Mouse (Mus musculus): ENCODE results near the gene Olfr709-ps1. TPM values are rescaled to one million over a fixed set of nuclear protein-coding genes. Genes with fewer than 3 reads are reported as not detected.
"Not testable (repeated sequence)": the region's sequence is repeated elsewhere in the genome, so short reads cannot be mapped to it uniquely, and the experiment has no call there.

Gene Olfr709-ps1
- not detected in 2 replicates for polyA plus RNA-seq (2015; fragmentation: Nextera tagmentation; extraction: Ambion mirVana)

DNA sequence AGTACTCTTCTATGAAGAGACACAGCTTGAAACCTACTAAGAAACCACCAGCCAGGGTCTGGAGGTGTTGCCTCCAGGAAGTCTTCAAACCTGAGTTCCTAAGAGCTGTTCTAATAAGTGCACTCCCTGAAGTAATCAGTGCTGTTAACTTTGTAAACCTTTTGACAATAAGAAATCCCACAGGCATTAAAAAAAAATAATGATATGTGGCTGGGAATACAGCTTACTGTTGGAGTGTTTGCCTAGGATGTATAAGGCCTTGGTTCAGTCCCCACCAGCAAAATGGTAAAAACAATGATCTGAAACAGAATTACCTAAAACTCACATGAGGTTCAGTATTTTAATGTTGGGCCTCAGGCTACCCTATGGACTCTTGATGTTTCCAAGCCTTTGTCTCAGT, at the start of gene Olfr709-ps1:
Gene Olfr709-ps1 (minus strand): TSS at position 101 of the 400 bp plus-strand sequence.
- Histone ChIP-seq H3K9ac (no peak within 1 kb of the TSS), H3K9me3 (no peaks in the 10 kb centered on the region), H3K4me1 (no peaks in the 10 kb centered on the region), H3K4me3 (no peak within 1 kb of the TSS), H3K4me2 (replicated peaks) (no peak within 1 kb of the TSS), H3K27me3 (no peaks in the 10 kb centered on the region), H3K27ac (no peak within 1 kb of the TSS), H3K36me3 (no peaks in the 10 kb centered on the region)
- ATAC-seq (ENCODE audit: low FRiP score, low read depth): no peak

DNA sequence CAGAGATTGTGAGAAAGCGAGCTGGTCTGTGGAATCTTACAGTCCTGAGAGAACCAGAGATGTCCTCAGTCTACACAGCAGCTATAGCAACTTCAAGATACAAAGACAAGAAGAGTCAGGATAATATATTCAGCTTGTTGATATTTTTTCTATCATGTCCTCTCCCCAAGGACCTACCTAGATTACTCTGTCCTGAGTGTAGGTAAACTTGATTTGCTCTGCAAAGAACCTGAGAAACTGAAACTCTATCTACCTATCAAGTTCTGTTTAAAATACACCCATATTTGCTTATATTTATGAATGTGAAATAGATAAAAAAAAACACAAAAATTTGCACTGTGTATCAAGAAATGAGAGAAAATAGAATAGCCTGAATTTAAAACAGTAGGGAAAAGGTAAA, 43.3 kb upstream of the Olfr709-ps1 start, which contains the start of gene Olfr711:
Gene Olfr711 (minus strand): TSS at position 101 of the 400 bp plus-strand sequence.
- Histone ChIP-seq H3K27ac (no peak within 1 kb of the TSS), H3K4me1 (no peaks in the 10 kb centered on the region), H3K4me3 (no peak within 1 kb of the TSS), H3K9me3 (no peaks in the 10 kb centered on the region), H3K36me3 (no peaks in the 10 kb centered on the region), H3K9ac (no peak within 1 kb of the TSS), H3K4me2 (replicated peaks) (no peak within 1 kb of the TSS), H3K27me3 (no peaks in the 10 kb centered on the region)
- 61% methylated on average over 1 of the region's 1 CpGs for WGBS
- no peak for ATAC-seq (ENCODE audit: low FRiP score, low read depth)

DNA sequence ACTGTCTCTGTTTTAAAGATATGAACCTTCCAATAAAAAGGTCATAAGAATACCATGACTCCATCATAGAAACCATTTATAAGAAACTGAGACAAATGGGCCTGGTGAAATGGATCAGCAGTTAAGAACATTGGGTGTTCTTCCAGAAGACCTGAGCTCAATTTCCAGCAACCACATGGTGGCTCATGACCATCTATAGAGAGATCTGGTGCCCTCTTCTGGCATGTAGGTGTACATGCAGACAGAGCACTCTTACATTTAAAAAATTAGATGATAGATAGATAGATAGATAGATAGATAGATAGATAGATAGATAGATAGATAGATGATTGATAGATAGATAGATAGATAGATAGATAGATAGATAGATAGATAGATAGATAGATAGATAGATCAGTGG, 35.5 kb upstream of the Olfr709-ps1 start:
- not testable (repeated sequence) for ATAC-seq (ENCODE audit: low FRiP score, low read depth); H3K27ac ChIP-seq; H3K9me3 ChIP-seq; H3K27me3 ChIP-seq; H3K4me1 ChIP-seq; H3K9ac ChIP-seq; H3K4me3 ChIP-seq; H3K36me3 ChIP-seq; H3K4me2 ChIP-seq (replicated peaks)

DNA sequence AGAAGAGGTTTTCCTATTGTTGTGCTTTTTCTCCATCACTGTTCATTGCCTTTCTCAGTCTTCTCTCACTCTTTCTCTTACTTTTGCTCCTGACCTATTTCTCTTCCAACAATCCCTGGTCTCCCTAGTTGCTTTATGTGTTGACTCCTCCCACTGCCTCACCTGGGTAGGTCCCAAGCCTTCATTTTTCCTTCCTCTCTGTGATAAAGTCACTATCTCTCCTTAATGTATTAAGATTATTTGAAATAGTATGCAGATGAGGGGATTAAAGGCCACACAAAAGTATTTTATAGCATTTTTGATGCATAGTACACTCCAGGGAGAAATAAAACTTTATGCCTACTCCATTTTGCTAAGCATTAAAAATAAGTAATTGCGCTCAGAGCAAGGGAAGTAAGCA, 31.8 kb upstream of the Olfr709-ps1 start, which contains the start of gene Olfr6:
Gene Olfr6 (minus strand): TSS at position 101 of the 400 bp plus-strand sequence.
- no peak within 1 kb of the TSS for H3K27ac ChIP-seq
- H3K4me1 ChIP-seq: no peaks in the 10 kb centered on the region
- no peak within 1 kb of the TSS for H3K4me2 ChIP-seq (replicated peaks)
- H3K27me3 ChIP-seq: no peaks in the 10 kb centered on the region
- no peak for ATAC-seq (ENCODE audit: low FRiP score, low read depth)
- H3K36me3 ChIP-seq: no peaks in the 10 kb centered on the region
- H3K9me3 ChIP-seq: no peaks in the 10 kb centered on the region
- no peak within 1 kb of the TSS for H3K9ac ChIP-seq
- 84% methylated on average over 1 of the region's 1 CpGs for WGBS
- no peak within 1 kb of the TSS for H3K4me3 ChIP-seq

DNA sequence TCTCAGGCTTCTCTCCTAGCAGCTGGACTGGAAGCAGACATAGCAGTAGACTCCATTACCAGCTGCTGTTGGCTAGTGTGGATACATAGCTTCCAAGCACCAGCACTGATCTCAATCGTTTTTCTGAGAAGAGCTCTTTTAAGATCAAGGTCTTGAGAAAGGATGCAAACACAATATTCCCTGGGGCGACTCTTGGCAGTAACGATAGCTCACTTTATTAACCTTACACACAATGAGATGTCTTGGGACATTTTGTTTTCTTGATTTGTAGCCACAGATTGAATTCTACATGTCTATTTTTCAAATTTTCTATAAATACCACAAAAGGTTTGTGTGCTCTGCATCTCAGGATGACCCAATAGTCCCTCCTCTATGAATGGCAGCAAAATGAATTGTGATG, 16.2 kb upstream of the Olfr709-ps1 start, which contains the start of gene Olfr710:
Gene Olfr710 (minus strand): TSS at position 101 of the 400 bp plus-strand sequence.
- H3K27ac ChIP-seq: no peak within 1 kb of the TSS
- WGBS: 71% methylated on average over 3 of the region's 3 CpGs
- no peaks in the 10 kb centered on the region for H3K4me1 ChIP-seq
- ATAC-seq (ENCODE audit: low FRiP score, low read depth): no peak
- H3K4me2 ChIP-seq (replicated peaks): no peak within 1 kb of the TSS
- no peak within 1 kb of the TSS for H3K9ac ChIP-seq
- H3K4me3 ChIP-seq: no peak within 1 kb of the TSS
- no peaks in the 10 kb centered on the region for H3K36me3 ChIP-seq
- no peaks in the 10 kb centered on the region for H3K9me3 ChIP-seq
- no peaks in the 10 kb centered on the region for H3K27me3 ChIP-seq

DNA sequence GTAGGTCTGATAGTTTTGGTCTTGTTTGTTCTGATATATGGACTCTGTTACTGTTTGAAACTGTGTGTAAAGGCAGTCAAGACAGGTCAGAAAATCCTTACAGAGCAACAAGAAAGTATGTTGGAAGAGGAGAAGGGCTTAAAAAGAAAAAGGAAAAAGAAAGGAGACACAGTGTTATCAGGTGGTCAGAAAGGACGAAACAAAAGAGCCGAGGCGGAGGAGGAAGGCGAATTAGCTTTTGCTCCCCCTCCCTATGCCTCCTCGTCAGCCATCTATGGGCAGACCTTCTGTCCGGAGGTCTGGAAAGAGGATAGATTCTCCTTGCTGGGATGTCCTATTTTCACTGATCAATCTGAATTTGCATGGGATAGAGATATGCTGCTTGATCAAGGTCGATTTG, 11.1 kb downstream of the Olfr709-ps1 start:
- not testable (repeated sequence) for H3K4me2 ChIP-seq (replicated peaks); H3K4me1 ChIP-seq; H3K36me3 ChIP-seq; H3K27me3 ChIP-seq; ATAC-seq (ENCODE audit: low FRiP score, low read depth); H3K9me3 ChIP-seq; H3K4me3 ChIP-seq; H3K27ac ChIP-seq; H3K9ac ChIP-seq
- WGBS: 87% methylated on average over 7 of the region's 7 CpGs

DNA sequence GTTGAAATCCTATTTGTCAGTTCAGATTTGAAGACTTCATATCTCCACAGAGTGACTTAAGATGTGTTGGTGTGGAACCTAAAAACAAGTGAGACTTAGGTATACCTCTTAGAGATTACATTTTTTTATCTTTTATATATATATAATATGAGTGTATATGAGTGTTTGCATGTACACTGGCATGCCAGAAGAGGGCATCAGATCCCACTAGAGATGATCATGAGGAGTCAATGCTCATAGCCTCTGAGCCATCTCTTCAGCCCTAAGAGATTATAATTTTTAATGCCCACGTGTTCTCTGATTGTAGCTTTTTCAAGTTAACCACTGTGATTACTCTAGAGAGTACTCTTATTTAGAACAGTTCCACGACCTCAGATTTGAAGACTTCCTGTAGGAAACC, 24.3 kb downstream of the Olfr709-ps1 start, which contains the start of gene Olfr1532-ps1:
Gene Olfr1532-ps1 (plus strand): TSS at position 326 of the 400 bp plus-strand sequence.
- no peaks in the 10 kb centered on the region for H3K9me3 ChIP-seq
- no peak within 1 kb of the TSS for H3K4me3 ChIP-seq
- H3K4me1 ChIP-seq: no peaks in the 10 kb centered on the region
- no peaks in the 10 kb centered on the region for H3K27me3 ChIP-seq
- H3K9ac ChIP-seq: no peak within 1 kb of the TSS
- H3K4me2 ChIP-seq (replicated peaks): no peak within 1 kb of the TSS
- H3K27ac ChIP-seq: no peak within 1 kb of the TSS
- 71% methylated on average over 2 of the region's 2 CpGs for WGBS
- no peak for ATAC-seq (ENCODE audit: low FRiP score, low read depth)
- no peaks in the 10 kb centered on the region for H3K36me3 ChIP-seq

DNA sequence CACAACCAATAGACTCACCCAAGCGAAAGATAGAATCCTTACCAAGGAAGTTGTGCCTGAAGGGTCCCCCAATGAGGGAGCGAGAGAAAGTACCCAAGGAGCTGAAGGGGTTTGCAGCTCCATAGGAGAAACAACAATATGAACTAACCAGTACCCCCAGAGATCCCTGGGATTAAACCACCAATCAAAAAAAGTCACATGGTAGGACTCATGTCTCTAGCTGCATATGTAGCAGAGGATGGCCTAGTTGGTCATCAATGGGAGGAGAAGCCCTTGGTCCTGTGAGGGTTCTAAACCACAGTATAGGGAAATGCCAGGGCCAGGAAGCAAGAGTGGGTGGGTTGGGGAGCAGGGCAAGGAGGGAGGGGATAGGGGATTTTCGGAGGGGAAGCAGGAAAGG, 30.9 kb downstream of the Olfr709-ps1 start, which contains the start of gene Olfr707:
Gene Olfr707 (minus strand): TSS at position 101 of the 400 bp plus-strand sequence.
- not testable (repeated sequence) for H3K9me3 ChIP-seq; H3K4me1 ChIP-seq; ATAC-seq (ENCODE audit: low FRiP score, low read depth); H3K27me3 ChIP-seq; H3K9ac ChIP-seq; H3K27ac ChIP-seq; H3K4me3 ChIP-seq; H3K36me3 ChIP-seq; H3K4me2 ChIP-seq (replicated peaks)
- WGBS: 84% methylated on average over 3 of the region's 3 CpGs

DNA sequence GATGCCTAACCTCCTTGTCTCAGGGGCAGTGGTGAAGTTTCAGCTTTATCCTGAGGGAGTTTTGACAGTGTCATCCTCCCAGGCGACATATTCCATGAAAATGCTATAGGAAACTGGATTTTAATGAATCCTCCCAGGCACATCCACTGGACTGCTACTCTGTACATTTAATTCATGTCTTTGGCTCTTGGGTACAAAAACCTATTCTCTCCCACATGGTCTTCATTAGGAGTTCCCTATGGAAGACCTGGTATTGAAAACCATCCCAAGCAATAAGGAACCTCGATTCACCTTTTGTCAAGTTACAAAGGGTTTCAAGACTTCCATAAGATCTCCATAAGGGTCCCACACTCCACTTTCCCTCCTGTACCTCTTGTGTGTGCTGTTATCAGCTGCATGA, 44.0 kb downstream of the Olfr709-ps1 start, which contains the start of gene Olfr706:
Gene Olfr706 (minus strand): TSS at position 101 of the 400 bp plus-strand sequence.
- H3K27me3 ChIP-seq: no peaks in the 10 kb centered on the region
- H3K9ac ChIP-seq: no peak within 1 kb of the TSS
- no peak for ATAC-seq (ENCODE audit: low FRiP score, low read depth)
- WGBS: 83% methylated on average over 2 of the region's 2 CpGs
- no peaks in the 10 kb centered on the region for H3K36me3 ChIP-seq
- H3K9me3 ChIP-seq: no peaks in the 10 kb centered on the region
- no peaks in the 10 kb centered on the region for H3K4me1 ChIP-seq
- no peak within 1 kb of the TSS for H3K4me3 ChIP-seq
- no peak within 1 kb of the TSS for H3K4me2 ChIP-seq (replicated peaks)
- H3K27ac ChIP-seq: no peak within 1 kb of the TSS

DNA sequence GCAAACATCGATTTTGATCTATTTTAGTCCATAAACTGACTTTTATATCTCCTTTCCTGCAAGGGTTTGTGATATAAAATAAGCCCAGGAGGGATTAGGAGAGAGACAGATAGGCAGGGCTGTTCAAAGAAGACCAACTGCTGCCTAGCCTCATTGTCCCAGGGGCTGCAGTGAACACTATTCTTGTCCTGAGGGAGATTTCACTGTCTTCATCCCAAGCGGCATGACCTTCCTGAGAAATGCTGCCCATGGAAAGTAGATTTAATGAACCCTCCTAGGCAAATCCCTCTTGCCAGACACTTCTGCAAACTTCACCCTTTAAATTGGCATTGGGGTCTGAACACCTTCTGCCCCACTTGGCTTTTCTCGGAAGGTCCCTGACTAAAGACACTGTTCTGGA, 55.2 kb downstream of the Olfr709-ps1 start, which contains the start of gene Olfr705:
Gene Olfr705 (minus strand): TSS at position 101 of the 400 bp plus-strand sequence.
- 77% methylated on average over 3 of the region's 3 CpGs for WGBS
- H3K4me1 ChIP-seq: no peaks in the 10 kb centered on the region
- no peaks in the 10 kb centered on the region for H3K36me3 ChIP-seq
- H3K27ac ChIP-seq: no peak within 1 kb of the TSS
- no peak within 1 kb of the TSS for H3K4me3 ChIP-seq
- no peak within 1 kb of the TSS for H3K4me2 ChIP-seq (replicated peaks)
- ATAC-seq (ENCODE audit: low FRiP score, low read depth): no peak
- no peaks in the 10 kb centered on the region for H3K9me3 ChIP-seq
- no peak within 1 kb of the TSS for H3K9ac ChIP-seq
- no peaks in the 10 kb centered on the region for H3K27me3 ChIP-seq

Other genes starting within 250 kb of the Olfr709-ps1 start
- gene Olfr694, start 240.4 kb downstream of the Olfr709-ps1 start, polyA plus RNA-seq (2015; fragmentation: Nextera tagmentation; extraction: Ambion mirVana): not detected in 2 replicates
- gene Olfr695, start 215.8 kb downstream of the Olfr709-ps1 start, polyA plus RNA-seq (2015; fragmentation: Nextera tagmentation; extraction: Ambion mirVana): not detected in 2 replicates
- gene Olfr697, start 189.8 kb downstream of the Olfr709-ps1 start, polyA plus RNA-seq (2015; fragmentation: Nextera tagmentation; extraction: Ambion mirVana): not detected in 2 replicates
- gene Olfr698, start 176.8 kb downstream of the Olfr709-ps1 start, polyA plus RNA-seq (2015; fragmentation: Nextera tagmentation; extraction: Ambion mirVana): not detected in 2 replicates
- not detected in 2 replicates for gene Olfr699, start 139.0 kb downstream of the Olfr709-ps1 start, polyA plus RNA-seq (2015; fragmentation: Nextera tagmentation; extraction: Ambion mirVana)
- gene Olfr700, start 123.4 kb downstream of the Olfr709-ps1 start, polyA plus RNA-seq (2015; fragmentation: Nextera tagmentation; extraction: Ambion mirVana): not detected in 2 replicates
- gene Olfr701, start 118.1 kb downstream of the Olfr709-ps1 start, polyA plus RNA-seq (2015; fragmentation: Nextera tagmentation; extraction: Ambion mirVana): not detected in 2 replicates
- not detected in 2 replicates for gene Olfr702, start 98.3 kb downstream of the Olfr709-ps1 start, polyA plus RNA-seq (2015; fragmentation: Nextera tagmentation; extraction: Ambion mirVana)
- not detected in 2 replicates for gene Olfr703, start 88.9 kb downstream of the Olfr709-ps1 start, polyA plus RNA-seq (2015; fragmentation: Nextera tagmentation; extraction: Ambion mirVana)
- gene Olfr704, start 69.0 kb downstream of the Olfr709-ps1 start, polyA plus RNA-seq (2015; fragmentation: Nextera tagmentation; extraction: Ambion mirVana): not detected in 2 replicates
- gene Olfr705, start 55.3 kb downstream of the Olfr709-ps1 start, polyA plus RNA-seq (2015; fragmentation: Nextera tagmentation; extraction: Ambion mirVana): not detected in 2 replicates
- gene Olfr706, start 44.1 kb downstream of the Olfr709-ps1 start, polyA plus RNA-seq (2015; fragmentation: Nextera tagmentation; extraction: Ambion mirVana): not detected in 2 replicates
- not detected in 2 replicates for gene Olfr707, start 31.0 kb downstream of the Olfr709-ps1 start, polyA plus RNA-seq (2015; fragmentation: Nextera tagmentation; extraction: Ambion mirVana)
- gene Olfr1532-ps1, start 24.2 kb downstream of the Olfr709-ps1 start, polyA plus RNA-seq (2015; fragmentation: Nextera tagmentation; extraction: Ambion mirVana): not detected in 2 replicates
- not detected in 2 replicates for gene Olfr710, start 16.1 kb upstream of the Olfr709-ps1 start, polyA plus RNA-seq (2015; fragmentation: Nextera tagmentation; extraction: Ambion mirVana)
- gene Olfr6, start 31.7 kb upstream of the Olfr709-ps1 start, polyA plus RNA-seq (2015; fragmentation: Nextera tagmentation; extraction: Ambion mirVana): not detected in 2 replicates
- not detected in 2 replicates for gene Olfr711, start 43.2 kb upstream of the Olfr709-ps1 start, polyA plus RNA-seq (2015; fragmentation: Nextera tagmentation; extraction: Ambion mirVana)
- not detected in 2 replicates for gene Olfr2, start 73.9 kb upstream of the Olfr709-ps1 start, polyA plus RNA-seq (2015; fragmentation: Nextera tagmentation; extraction: Ambion mirVana)
- gene Olfr713, start 99.0 kb upstream of the Olfr709-ps1 start, polyA plus RNA-seq (2015; fragmentation: Nextera tagmentation; extraction: Ambion mirVana): not detected in 2 replicates
- not detected in 2 replicates for gene Olfr714, start 138.8 kb upstream of the Olfr709-ps1 start, polyA plus RNA-seq (2015; fragmentation: Nextera tagmentation; extraction: Ambion mirVana)
- not detected in 2 replicates for gene Olfr17, start 161.0 kb upstream of the Olfr709-ps1 start, polyA plus RNA-seq (2015; fragmentation: Nextera tagmentation; extraction: Ambion mirVana)
- gene Olfr715b, start 178.2 kb upstream of the Olfr709-ps1 start, polyA plus RNA-seq (2015; fragmentation: Nextera tagmentation; extraction: Ambion mirVana): not detected in 2 replicates
- gene Olfr715, start 198.9 kb upstream of the Olfr709-ps1 start, polyA plus RNA-seq (2015; fragmentation: Nextera tagmentation; extraction: Ambion mirVana): not detected in 2 replicates
- not detected in 2 replicates for gene Olfr716, start 206.1 kb upstream of the Olfr709-ps1 start, polyA plus RNA-seq (2015; fragmentation: Nextera tagmentation; extraction: Ambion mirVana)
- gene Nlrp14, start 234.8 kb upstream of the Olfr709-ps1 start, polyA plus RNA-seq (2015; fragmentation: Nextera tagmentation; extraction: Ambion mirVana): not detected in 2 replicates

Measured in limb, embryonic 13.5 days (tissue).